Mouse (Mus musculus): ENCODE measurements around the gene Cacna2d3.
A peak's percentile ranks its signal among the peaks of the same experiment; 100 is the strongest.

The Cacna2d3 gene

GRCm38 (mm10) chr14:29491786-29492185 is 229.9 kb downstream of the Cacna2d3 start:
- no peak for DNase-seq (ENCODE audit: low spot score)

GRCm38 (mm10) chr14:29485416-29485815 is 236.2 kb downstream of the Cacna2d3 start:
- DNase-seq (ENCODE audit: low spot score) = no peak

GRCm38 (mm10) chr14:29478403-29478983 is 243.2 kb downstream of the Cacna2d3 start:
- no peak for DNase-seq (ENCODE audit: low spot score)

- no peak for DNase-seq (ENCODE audit: low spot score)
These were observed 257.4 kb downstream of the Cacna2d3 start for GRCm38 (mm10) chr14:29464277-29464676.

- DNase-seq (ENCODE audit: low spot score) = no peak
These were observed 272.5 kb downstream of the Cacna2d3 start for GRCm38 (mm10) chr14:29449203-29449602.

GRCm38 (mm10) chr14:29443091-29444026 is 278.3 kb downstream of the Cacna2d3 start:
- peak; percentile 23 for DNase-seq (ENCODE audit: low spot score)

GRCm38 (mm10) chr14:29442476-29442875 is 279.2 kb downstream of the Cacna2d3 start:
- no peak for DNase-seq (ENCODE audit: low spot score)

GRCm38 (mm10) chr14:29438666-29439065 is 283.0 kb downstream of the Cacna2d3 start:
- no peak for DNase-seq (ENCODE audit: low spot score)

GRCm38 (mm10) chr14:29438251-29438650 is 283.4 kb downstream of the Cacna2d3 start:
- DNase-seq (ENCODE audit: low spot score) = no peak

GRCm38 (mm10) chr14:29435203-29435602 is 286.5 kb downstream of the Cacna2d3 start:
- no peak for DNase-seq (ENCODE audit: low spot score)

GRCm38 (mm10) chr14:29433716-29434115 is 287.9 kb downstream of the Cacna2d3 start:
- no peak for DNase-seq (ENCODE audit: low spot score)

- DNase-seq (ENCODE audit: low spot score) = no peak
These were observed 288.5 kb downstream of the Cacna2d3 start for GRCm38 (mm10) chr14:29433076-29433714.

GRCm38 (mm10) chr14:29429788-29430187 is 291.9 kb downstream of the Cacna2d3 start:
- no peak for DNase-seq (ENCODE audit: low spot score)

- DNase-seq (ENCODE audit: low spot score) = no peak
These were observed 296.0 kb downstream of the Cacna2d3 start for GRCm38 (mm10) chr14:29425666-29426065.

GRCm38 (mm10) chr14:29425208-29425607 is 296.5 kb downstream of the Cacna2d3 start:
- no peak for DNase-seq (ENCODE audit: low spot score)

GRCm38 (mm10) chr14:29405878-29406165 is 315.8 kb downstream of the Cacna2d3 start:
- no peak for DNase-seq (ENCODE audit: low spot score)

- DNase-seq (ENCODE audit: low spot score) = no peak
These were observed 316.4 kb downstream of the Cacna2d3 start for GRCm38 (mm10) chr14:29405125-29405877.

- no peak for DNase-seq (ENCODE audit: low spot score)
These were observed 317.5 kb downstream of the Cacna2d3 start for GRCm38 (mm10) chr14:29403849-29404808.

GRCm38 (mm10) chr14:29402471-29402870 is 319.2 kb downstream of the Cacna2d3 start:
- DNase-seq (ENCODE audit: low spot score) = no peak

GRCm38 (mm10) chr14:29393786-29394185 is 327.9 kb downstream of the Cacna2d3 start:
- DNase-seq (ENCODE audit: low spot score) = no peak

GRCm38 (mm10) chr14:29392851-29393250 is 328.8 kb downstream of the Cacna2d3 start:
- DNase-seq (ENCODE audit: low spot score) = no peak

Data from ovary, postnatal 10 days (tissue).